Mouse (Mus musculus): ENCODE measurements around the gene Gpr4.

DNA sequence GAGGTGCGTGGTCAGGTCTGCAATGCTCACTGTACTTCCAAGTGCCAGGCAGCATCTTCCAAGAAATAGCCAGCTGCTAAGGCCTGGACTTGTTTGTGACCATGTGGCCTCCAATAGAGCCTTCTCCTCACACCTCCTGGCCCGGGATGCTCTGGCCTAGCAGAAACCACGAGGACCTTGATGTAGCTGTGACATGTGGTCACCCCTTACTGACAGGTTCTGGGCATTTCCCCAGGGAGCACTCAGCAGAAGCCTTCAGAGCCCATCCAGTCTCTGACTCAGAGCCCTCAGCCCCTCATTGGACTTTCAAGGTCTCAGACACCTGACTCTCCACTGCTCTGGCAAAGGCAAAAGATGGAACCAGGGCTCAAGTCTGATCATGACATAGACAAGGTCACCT, 32.7 kb downstream of the Gpr4 start:
- TF ChIP-seq CTCF (IDR thresholded peaks at IDR 0.05; ENCODE audit: borderline replicate concordance, extremely low read depth, insufficient read depth, insufficient read length), result no peak
- no peak for TF ChIP-seq POLR2A (IDR thresholded peaks at IDR 0.05; ENCODE audit: borderline replicate concordance, extremely low read depth, insufficient read depth, insufficient read length, poor library complexity, severe bottlenecking)
